Mouse (Mus musculus): ENCODE results near the gene Zfp804a. TPM values are rescaled to one million over a fixed set of nuclear protein-coding genes. Genes with fewer than 3 reads are reported as not detected.

Gene Zfp804a
- not detected for polyA plus RNA-seq (2017; shearing (Covaris generic))

GRCm38 (mm10) chr2:82053185-82053891 lies at the start of gene Zfp804a:
TSS of gene Zfp804a (plus strand) at chr2:82053222.
- no peak for ATAC-seq

- ATAC-seq = no peak
Observed at GRCm38 (mm10) chr2:82051635-82052034, 1.4 kb upstream of the Zfp804a start.

GRCm38 (mm10) chr2:82052338-82053184 lies 461 bp upstream of the Zfp804a start:
- no peak for ATAC-seq

- no peak for ATAC-seq
Observed at GRCm38 (mm10) chr2:82054446-82054845, 1.4 kb downstream of the Zfp804a start.

- ATAC-seq = no peak
Observed at GRCm38 (mm10) chr2:82064671-82065070, 11.6 kb downstream of the Zfp804a start.

- ATAC-seq = no peak
Observed at GRCm38 (mm10) chr2:82067912-82068311, 14.9 kb downstream of the Zfp804a start.

GRCm38 (mm10) chr2:82069172-82069571 lies 16.1 kb downstream of the Zfp804a start:
- ATAC-seq = no peak

GRCm38 (mm10) chr2:82076883-82077282 lies 23.9 kb downstream of the Zfp804a start:
- ATAC-seq = no peak

GRCm38 (mm10) chr2:82078287-82078994 lies 25.4 kb downstream of the Zfp804a start:
- no peak for ATAC-seq

GRCm38 (mm10) chr2:82080678-82081077 lies 27.7 kb downstream of the Zfp804a start:
- no peak for ATAC-seq

GRCm38 (mm10) chr2:82113148-82113547 lies 60.1 kb downstream of the Zfp804a start:
- no peak for ATAC-seq

GRCm38 (mm10) chr2:82113650-82114049 lies 60.6 kb downstream of the Zfp804a start:
- ATAC-seq = no peak

- no peak for ATAC-seq
Observed at GRCm38 (mm10) chr2:82119577-82119976, 66.6 kb downstream of the Zfp804a start.

- ATAC-seq = no peak
Observed at GRCm38 (mm10) chr2:82178693-82179092, 125.7 kb downstream of the Zfp804a start.

GRCm38 (mm10) chr2:82181010-82181409 lies 128.0 kb downstream of the Zfp804a start:
- ATAC-seq = no peak

- ATAC-seq = no peak
Observed at GRCm38 (mm10) chr2:82199901-82200300, 146.9 kb downstream of the Zfp804a start.

GRCm38 (mm10) chr2:82200616-82201015 lies 147.6 kb downstream of the Zfp804a start:
- no peak for ATAC-seq

- ATAC-seq = no peak
Observed at GRCm38 (mm10) chr2:82210605-82211004, 157.6 kb downstream of the Zfp804a start.

GRCm38 (mm10) chr2:82211972-82212371 lies 158.9 kb downstream of the Zfp804a start:
- ATAC-seq = no peak

- ATAC-seq = no peak
Observed at GRCm38 (mm10) chr2:82217873-82218272, 164.9 kb downstream of the Zfp804a start.

GRCm38 (mm10) chr2:82246020-82246419 lies 193.0 kb downstream of the Zfp804a start:
- no peak for ATAC-seq

- ATAC-seq = no peak
Observed at GRCm38 (mm10) chr2:82246902-82247522, 194.0 kb downstream of the Zfp804a start.

- ATAC-seq = no peak
Observed at GRCm38 (mm10) chr2:82253382-82253781, 200.4 kb downstream of the Zfp804a start.
